In genomic region chr17:22866421-22866844, GRCm38 (mm10) we compare ENCODE assay signal across 8 mouse cellular contexts. TPM values are rescaled to one million over a fixed set of nuclear protein-coding genes. Genes with fewer than 3 reads are reported as not detected.
A peak's percentile ranks its signal among the peaks of the same experiment; 100 is the strongest.
DNase-seq lines count a peak whose midpoint lies in the region; ATAC-seq and TF ChIP-seq lines count a peak whose summit lies in the region.

No protein-coding gene starts in this region.

- peaks cover 3% of the 10 kb centered on the region for H3K4me1 ChIP-seq in heart, embryonic 11.5 days (ENCODE audit: control insufficient read depth, insufficient read depth, low read length)
- no peaks in the 10 kb centered on the region for H3K4me1 ChIP-seq in forebrain, postnatal 0 days (ENCODE audit: insufficient read depth)
- H3K4me1 ChIP-seq in liver, embryonic 11.5 days (replicated peaks; ENCODE audit: control insufficient read depth, insufficient read depth, low read length): peaks cover 3% of the 10 kb centered on the region; the same call in 1 of the 2 replicates

- no peaks in the 10 kb centered on the region for H3K27me3 ChIP-seq in heart, embryonic 11.5 days (ENCODE audit: control insufficient read depth, insufficient read depth, low read length)
- H3K27me3 ChIP-seq in forebrain, postnatal 0 days (ENCODE audit: insufficient read depth, low read length): no peaks in the 10 kb centered on the region
- no peaks in the 10 kb centered on the region for H3K27me3 ChIP-seq in liver, embryonic 11.5 days (replicated peaks; ENCODE audit: control insufficient read depth, insufficient read depth, low read length)

- WGBS in heart, embryonic 11.5 days (ENCODE audit: insufficient replicate concordance): 4% methylated on average over 10 of the region's 10 CpGs
- 2% methylated on average over 10 of the region's 10 CpGs for WGBS in forebrain, postnatal 0 days
- 3% methylated on average over 10 of the region's 10 CpGs for WGBS in liver, embryonic 11.5 days

- TF ChIP-seq CTCF in forebrain, postnatal 0 days (IDR thresholded peaks at IDR 0.05; ENCODE audit: low read depth): no peak

- peak overlapping the region; percentile 86 for H3K9ac ChIP-seq in heart, embryonic 11.5 days (ENCODE audit: low read depth, low read length)
- peak overlapping the region; percentile 64 for H3K9ac ChIP-seq in forebrain, postnatal 0 days
- peak overlapping the region; percentile 59 for H3K9ac ChIP-seq in liver, embryonic 11.5 days (ENCODE audit: low read depth, low read length)

- H3K4me3 ChIP-seq in heart, embryonic 11.5 days (ENCODE audit: low read depth, low read length): peak overlapping the region; percentile 87
- peak overlapping the region; percentile 64 for H3K4me3 ChIP-seq in forebrain, postnatal 0 days (ENCODE audit: low read depth, low read length)
- H3K4me3 ChIP-seq in liver, embryonic 11.5 days (ENCODE audit: low read depth, low read length): peak overlapping the region; percentile 60

- H3K9me3 ChIP-seq in heart, embryonic 11.5 days (replicated peaks; ENCODE audit: control insufficient read depth, low read length): no peaks in the 10 kb centered on the region
- H3K9me3 ChIP-seq in forebrain, postnatal 0 days (ENCODE audit: low read length): no peaks in the 10 kb centered on the region
- H3K9me3 ChIP-seq in liver, embryonic 11.5 days (ENCODE audit: control insufficient read depth, low read length): no peaks in the 10 kb centered on the region

- H3K27ac ChIP-seq in heart, embryonic 11.5 days (ENCODE audit: low read depth, low read length): peak overlapping the region; percentile 83
- H3K27ac ChIP-seq in forebrain, postnatal 0 days (ENCODE audit: low read depth, low read length): peak overlapping the region; percentile 81
- H3K27ac ChIP-seq in liver, embryonic 11.5 days (ENCODE audit: low read depth, low read length): no peak overlapping the region

- H3K4me2 ChIP-seq in heart, embryonic 11.5 days: peak overlapping the region; percentile 74
- peak overlapping the region; percentile 59 for H3K4me2 ChIP-seq in forebrain, postnatal 0 days (ENCODE audit: low read depth)
- peak overlapping the region; percentile 72 for H3K4me2 ChIP-seq in liver, embryonic 11.5 days

- peak; percentile 19; the same call in 1 of the 2 replicates for ATAC-seq in heart, embryonic 11.5 days (replicated peaks; ENCODE audit: insufficient number of reproducible peaks, low FRiP score, low TSS enrichment)
- peak; percentile 57 for ATAC-seq in forebrain, postnatal 0 days
- ATAC-seq in liver, embryonic 11.5 days (replicated peaks; ENCODE audit: low FRiP score): peak; percentile 58; the same call in 1 of the 2 replicates

- DNase-seq in heart, adult 9 months (ENCODE audit: low spot score in 2 of 2): no peak
- peak; percentile 75 for DNase-seq in 416B (ENCODE audit: low read depth)
- DNase-seq in adrenal gland, postnatal 14 days: peak; percentile 38
- peak; percentile 52 for DNase-seq in forebrain, postnatal 0 days
- DNase-seq in liver, embryonic 11.5 days (ENCODE audit: low spot score): no peak
- peak; percentile 61 for DNase-seq in naive thymus-derived CD4-positive, alpha-beta T cell, adult 2 months (ENCODE audit: low read depth)
- DNase-seq in gastrocnemius, postnatal 10 days: no peak

- H3K36me3 ChIP-seq in heart, embryonic 11.5 days (ENCODE audit: control insufficient read depth, insufficient read depth, low read length): peaks cover 10% of the 10 kb centered on the region; the same call in 1 of the 2 replicates
- H3K36me3 ChIP-seq in forebrain, postnatal 0 days (ENCODE audit: insufficient read depth): 0 out of 2 replicates have a peak, but pooled peaks cover 4% of the 10 kb centered on the region
- H3K36me3 ChIP-seq in liver, embryonic 11.5 days (ENCODE audit: control insufficient read depth, insufficient read depth, low read length): no peaks in the 10 kb centered on the region

RNA-seq across cellular contexts. Expression of gene Zfp945, which starts 0.5 kb away (rescaled TPM):
- 15.6 and 16.3 TPM in 2 replicates for polyA plus RNA-seq in heart, embryonic 11.5 days (2014; fragmentation: Nextera tagmentation; extraction: Ambion mirVana)
- 10.8 and 14.6 TPM in 2 replicates for total RNA-seq in adrenal gland, postnatal 14 days (2021)
- 21.8 and 24.9 TPM in 2 replicates for total RNA-seq in forebrain, postnatal 0 days (2014; rRNA removed)
- polyA plus RNA-seq in forebrain, postnatal 0 days (2015; fragmentation: Nextera tagmentation; extraction: Ambion mirVana): 11.3 and 13.7 TPM in 2 replicates
- polyA plus RNA-seq in liver, embryonic 11.5 days (2014; fragmentation: Nextera tagmentation; extraction: Ambion mirVana): 6.6 and 7.8 TPM in 2 replicates
- total RNA-seq in gastrocnemius, postnatal 10 days (2021): 1 to 10 TPM; 5.0 to 7.9 TPM

Comparison
In these comparisons a context has a peak if more than half of its experiments do, and no peak if none do; other contexts are left out.
1. DNase-seq: peak in 416B (single experiment), adrenal gland, postnatal 14 days (single experiment), forebrain, postnatal 0 days (single experiment) and naive thymus-derived CD4-positive, alpha-beta T cell, adult 2 months (single experiment); none in heart, adult 9 months (0 of 2), liver, embryonic 11.5 days (single experiment) and gastrocnemius, postnatal 10 days (single experiment).
2. Peak in every context shown above with its lines, with median percentiles within 50 percentile points of each other: ATAC-seq, H3K4me2 ChIP-seq, H3K4me3 ChIP-seq and H3K9ac ChIP-seq.